Mouse (Mus musculus): ENCODE results near the gene Tnfaip8l3.

- TF ChIP-seq POLR2A (IDR thresholded peaks at IDR 0.05; ENCODE audit: insufficient read length, low read depth) = no peak
- TF ChIP-seq MYOD1 (IDR thresholded peaks at IDR 0.05; ENCODE audit: control insufficient read depth in 1 of 3, insufficient read length in 2 of 3, low read depth in 2 of 3) = no peak
- no peak for TF ChIP-seq REST (IDR thresholded peaks at IDR 0.05; ENCODE audit: insufficient read depth, insufficient read length)
- TF ChIP-seq MAX (IDR thresholded peaks at IDR 0.05; ENCODE audit: low read depth) = no peak
- no peak for TF ChIP-seq POLR2AphosphoS2 (IDR thresholded peaks at IDR 0.05; ENCODE audit: insufficient read length, low read depth)
- TF ChIP-seq TCF12 (IDR thresholded peaks at IDR 0.05; ENCODE audit: insufficient read depth, poor library complexity, severe bottlenecking) = no peak
- TF ChIP-seq USF1 (IDR thresholded peaks at IDR 0.05; ENCODE audit: low read depth) = no peak
- TF ChIP-seq SRF (IDR thresholded peaks at IDR 0.05; ENCODE audit: control insufficient read depth, insufficient read length, low read depth) = no peak
- TF ChIP-seq E2F4 (IDR thresholded peaks at IDR 0.05; ENCODE audit: insufficient read depth) = no peak
- TF ChIP-seq CEBPB (IDR thresholded peaks at IDR 0.05; ENCODE audit: insufficient read depth, poor library complexity, severe bottlenecking) = no peak
- no peak for TF ChIP-seq TCF3 (IDR thresholded peaks at IDR 0.05; ENCODE audit: insufficient read length, low read depth)
These were observed 6.5 kb downstream of the Tnfaip8l3 start for GRCm38 (mm10) chr9:54061666-54062065.

Data from myocyte (in vitro differentiated cells).